Mouse (Mus musculus): ENCODE data around the gene Tube1.

- TF ChIP-seq CTCF (IDR thresholded peaks at IDR 0.05; ENCODE audit: low read depth) (no peak), EP300 (optimal IDR thresholded peaks at IDR 0.05) (no peak)
Measured at GRCm38 (mm10) chr10:39170706-39171105, 36.9 kb downstream of the Tube1 start.
